Mouse (Mus musculus): ENCODE data around the gene Dok5. TPM values are rescaled to one million over a fixed set of nuclear protein-coding genes. Genes with fewer than 3 reads are reported as not detected.

The Dok5 gene
- total and polyA plus RNA-seq, 3 experiments: not detected

GRCm38 (mm10) chr2:170845511-170845910 lies 113.9 kb downstream of the Dok5 start:
- Histone ChIP-seq H3K9me3 (replicated peaks; ENCODE audit: insufficient read depth, low read length) (no peaks in the 10 kb centered on the region), H3K27me3 (ENCODE audit: control insufficient read depth in 1 of 2, insufficient read depth in 2 of 2, low read length in 2 of 2) (no peaks in the 10 kb centered on the region), H3K9ac (ENCODE audit: control insufficient read depth, low read depth, low read length, poor library complexity, severe bottlenecking) (no peak overlapping the region), H3K27ac (ENCODE audit: control insufficient read depth, low read depth, low read length) (no peak overlapping the region), H3K4me3 (ENCODE audit: control insufficient read depth in 1 of 2, insufficient read depth in 1 of 2, low read depth in 2 of 2, low read length in 2 of 2) (no peak overlapping the region), H3K79me2 (ENCODE audit: control insufficient read depth, insufficient read depth, low read length, poor library complexity) (no peaks in the 10 kb centered on the region), H3K36me3 (ENCODE audit: control insufficient read depth in 1 of 2, insufficient read depth in 2 of 2, low read length in 2 of 2) (no peaks in the 10 kb centered on the region), H3K4me1 (ENCODE audit: control insufficient read depth in 1 of 2, insufficient read depth in 2 of 2, low read length in 2 of 2) (no peaks in the 10 kb centered on the region)
- TF ChIP-seq NELFE (IDR thresholded peaks at IDR 0.05; ENCODE audit: low read depth, low read length) (no peak), CHD2 (IDR thresholded peaks at IDR 0.05; ENCODE audit: low read length) (no peak), MAZ (IDR thresholded peaks at IDR 0.05; ENCODE audit: low read depth, low read length) (no peak), BHLHE40 (IDR thresholded peaks at IDR 0.05; ENCODE audit: borderline replicate concordance, low read depth, low read length) (no peak)
- DNase-seq (ENCODE audit: low read depth, low spot score): no peak

GRCm38 (mm10) chr2:170850058-170850457 lies 118.5 kb downstream of the Dok5 start:
- Histone ChIP-seq H3K4me3 (ENCODE audit: control insufficient read depth in 1 of 2, insufficient read depth in 1 of 2, low read depth in 2 of 2, low read length in 2 of 2) (no peak overlapping the region), H3K9me3 (replicated peaks; ENCODE audit: insufficient read depth, low read length) (no peaks in the 10 kb centered on the region)

GRCm38 (mm10) chr2:170852337-170852736 lies 120.7 kb downstream of the Dok5 start:
- Histone ChIP-seq H3K4me1 (ENCODE audit: control insufficient read depth in 1 of 2, insufficient read depth in 2 of 2, low read length in 2 of 2) (no peaks in the 10 kb centered on the region), H3K79me2 (ENCODE audit: control insufficient read depth, insufficient read depth, low read length, poor library complexity) (no peaks in the 10 kb centered on the region), H3K4me3 (ENCODE audit: control insufficient read depth in 1 of 2, insufficient read depth in 1 of 2, low read depth in 2 of 2, low read length in 2 of 2) (no peak overlapping the region), H3K9me3 (replicated peaks; ENCODE audit: insufficient read depth, low read length) (no peaks in the 10 kb centered on the region), H3K27me3 (ENCODE audit: control insufficient read depth in 1 of 2, insufficient read depth in 2 of 2, low read length in 2 of 2) (no peaks in the 10 kb centered on the region), H3K27ac (ENCODE audit: control insufficient read depth, low read depth, low read length) (no peak overlapping the region), H3K9ac (ENCODE audit: control insufficient read depth, low read depth, low read length, poor library complexity, severe bottlenecking) (no peak overlapping the region), H3K36me3 (ENCODE audit: control insufficient read depth in 1 of 2, insufficient read depth in 2 of 2, low read length in 2 of 2) (no peaks in the 10 kb centered on the region)
- TF ChIP-seq CHD2 (IDR thresholded peaks at IDR 0.05; ENCODE audit: low read length) (no peak), TBP (IDR thresholded peaks at IDR 0.05; ENCODE audit: low read depth, low read length) (no peak), BHLHE40 (IDR thresholded peaks at IDR 0.05; ENCODE audit: borderline replicate concordance, low read depth, low read length) (no peak), TCF12 (IDR thresholded peaks at IDR 0.05; ENCODE audit: low read depth, low read length) (no peak), EP300 (IDR thresholded peaks at IDR 0.05; ENCODE audit: low read depth in 1 of 2, low read length in 2 of 2) (no peak), GATA1 (IDR thresholded peaks at IDR 0.05; ENCODE audit: low read depth, low read length) (no peak), SIN3A (IDR thresholded peaks at IDR 0.05; ENCODE audit: low read length) (no peak), MXI1 (IDR thresholded peaks at IDR 0.05; ENCODE audit: low read depth, low read length) (no peak), MEF2A (IDR thresholded peaks at IDR 0.05; ENCODE audit: extremely low read depth, insufficient replicate concordance, low read depth, low read length, poor library complexity, severe bottlenecking) (no peak), USF1 (IDR thresholded peaks at IDR 0.05; ENCODE audit: low read depth, low read length) (no peak), SMC3 (IDR thresholded peaks at IDR 0.05; ENCODE audit: low read depth, low read length) (no peak), CTCF (IDR thresholded peaks at IDR 0.05 in 2 of 3, conservative IDR thresholded peaks at IDR 0.05 in 1 of 3; ENCODE audit: control insufficient read depth in 1 of 3, insufficient read depth in 1 of 3, low read depth in 2 of 3, low read length in 3 of 3, poor library complexity in 1 of 3, severe bottlenecking in 1 of 3) (no peak), NELFE (IDR thresholded peaks at IDR 0.05; ENCODE audit: low read depth, low read length) (no peak), ETS1 (IDR thresholded peaks at IDR 0.05; ENCODE audit: low read depth, low read length) (no peak), CHD1 (IDR thresholded peaks at IDR 0.05; ENCODE audit: low read depth, low read length) (no peak)
- no peak for DNase-seq (ENCODE audit: low read depth, low spot score)

More at GRCm38 (mm10) chr2:170850058-170850457, 118.5 kb downstream of the Dok5 start:
- H3K27me3 ChIP-seq (ENCODE audit: control insufficient read depth in 1 of 2, insufficient read depth in 2 of 2, low read length in 2 of 2): no peaks in the 10 kb centered on the region
- H3K27ac ChIP-seq (ENCODE audit: control insufficient read depth, low read depth, low read length): no peak overlapping the region
- peak in 2 of 3 experiments; percentile 7 to 23; a peak in 1 of 6 replicates for TF ChIP-seq CTCF (IDR thresholded peaks at IDR 0.05 in 2 of 3, conservative IDR thresholded peaks at IDR 0.05 in 1 of 3; ENCODE audit: control insufficient read depth in 1 of 3, insufficient read depth in 1 of 3, low read depth in 2 of 3, low read length in 3 of 3, poor library complexity in 1 of 3, severe bottlenecking in 1 of 3)
- TF ChIP-seq ZMIZ1 (IDR thresholded peaks at IDR 0.05; ENCODE audit: low read depth, low read length): no peak
- no peak for TF ChIP-seq SMC3 (IDR thresholded peaks at IDR 0.05; ENCODE audit: low read depth, low read length)
- H3K79me2 ChIP-seq (ENCODE audit: control insufficient read depth, insufficient read depth, low read length, poor library complexity): no peaks in the 10 kb centered on the region
- DNase-seq (ENCODE audit: low read depth, low spot score): peak; percentile 4
- H3K4me1 ChIP-seq (ENCODE audit: control insufficient read depth in 1 of 2, insufficient read depth in 2 of 2, low read length in 2 of 2): no peaks in the 10 kb centered on the region
- H3K36me3 ChIP-seq (ENCODE audit: control insufficient read depth in 1 of 2, insufficient read depth in 2 of 2, low read length in 2 of 2): no peaks in the 10 kb centered on the region
- no peak overlapping the region for H3K9ac ChIP-seq (ENCODE audit: control insufficient read depth, low read depth, low read length, poor library complexity, severe bottlenecking)
